In genomic region chr1:131246433-131247395, GRCm38 (mm10) we compare ENCODE assay signal across 8 mouse cellular contexts. TPM values are rescaled to one million over a fixed set of nuclear protein-coding genes. Genes with fewer than 3 reads are reported as not detected.
DNase-seq lines count a peak whose midpoint lies in the region; ATAC-seq and TF ChIP-seq lines count a peak whose summit lies in the region.

No protein-coding gene starts in this region.

- H3K27me3 ChIP-seq in G1E (ENCODE audit: insufficient read depth, low read length), result peaks cover 58% of the 10 kb centered on the region

- no peak overlapping the region for H3K4me3 ChIP-seq in G1E (ENCODE audit: low read depth, low read length)
- peak overlapping the region; percentile 1; the same call in 1 of the 2 replicates for H3K4me3 ChIP-seq in left cerebral cortex, adult 2 months

- no peak; the same call in 1 of the 2 replicates for TF ChIP-seq CTCF in G1E (IDR thresholded peaks at IDR 0.05; ENCODE audit: low read depth, low read length)
- TF ChIP-seq CTCF in left cerebral cortex, adult 2 months (IDR thresholded peaks at IDR 0.05), result peak; percentile 75

- peak overlapping the region; percentile 91 for H3K27ac ChIP-seq in left cerebral cortex, adult 2 months

- ATAC-seq in CD4-positive, CD25-positive, alpha-beta regulatory T cell, adult 4 months, result no peak
- no peak for ATAC-seq in G1E (ENCODE audit: extremely low read depth, insufficient number of reproducible peaks, low FRiP score, poor library complexity, severe bottlenecking)
- ATAC-seq in megakaryocyte progenitor cell, adult 5-6 weeks (replicated peaks; ENCODE audit: poor library complexity), result peak; percentile 48

- peaks cover 7% of the 10 kb centered on the region; the same call in 1 of the 2 replicates for H3K4me1 ChIP-seq in G1E (ENCODE audit: insufficient read depth, low read depth, low read length)

- peak; percentile 65 for DNase-seq in CD4-positive, CD25-positive, alpha-beta regulatory T cell, adult 2 months (ENCODE audit: low read depth, low spot score)
- peak; percentile 48 for DNase-seq in G1E (ENCODE audit: low spot score)
- peak; percentile 32 for DNase-seq in embryo, embryonic 11.5 days (ENCODE audit: low read depth, low spot score)
- DNase-seq in heart, postnatal 4 days, result peak; percentile 62
- DNase-seq in left cerebral cortex, adult 2 months (ENCODE audit: extremely low spot score in 1 of 2, low spot score in 2 of 2), result peak; percentile 50 to 52
- DNase-seq in thymus, postnatal 4 days, result peak; percentile 42

- H3K36me3 ChIP-seq in G1E (replicated peaks), result no peaks in the 10 kb centered on the region

- H3K9me3 ChIP-seq in G1E (replicated peaks), result peaks cover 13% of the 10 kb centered on the region

- intact Hi-C loops in left cerebral cortex, adult 2 months (cut with DNase I), result loop anchor here (1.0 kb wide), 2 partner anchors 65 to 130 kb away; no protein-coding TSS in a partner anchor

RNA-seq across cellular contexts. Expression of gene Rassf5, which starts 1.7 kb away (rescaled TPM):
- polyA plus RNA-seq in CD4-positive, CD25-positive, alpha-beta regulatory T cell, adult 4 months (2017; shearing (Covaris generic)), result 100 to 1,000 TPM; 330 to 423 TPM
- total RNA-seq in G1E (2014; fragmentation: Nextera tagmentation) (0.75 and 1.1 TPM in 2 replicates), G1E (2017) (3.1 and 3.5 TPM in 2 replicates)
- polyA plus RNA-seq in G1E (2012), result 0.43 and 0.51 TPM in 2 replicates
- total RNA-seq in heart, postnatal 4 days (2021), result 1 to 10 TPM; 4.4 to 4.5 TPM
- total RNA-seq in left cerebral cortex, adult 2 months (2021), result 10 to 100 TPM; 27.2 to 32.1 TPM
- 46.0 and 48.9 TPM in 2 replicates for total RNA-seq in megakaryocyte progenitor cell, adult 5-6 weeks (2015)
- total RNA-seq in megakaryocyte progenitor cell, adult 5-6 weeks (2017), result 45.1 and 47.6 TPM in 2 replicates

RNA-seq across cellular contexts. Expression of gene Ikbke, which starts 32.7 kb away (rescaled TPM):
- 100 to 1,000 TPM; 108 to 204 TPM for polyA plus RNA-seq in CD4-positive, CD25-positive, alpha-beta regulatory T cell, adult 4 months (2017; shearing (Covaris generic))
- total RNA-seq in G1E (2014; fragmentation: Nextera tagmentation) (0.60 and 1.7 TPM in 2 replicates), G1E (2017) (0.87 and 1.1 TPM in 2 replicates)
- polyA plus RNA-seq in G1E (2012), result 0.06 and 0.17 TPM in 2 replicates
- 1 to 10 TPM; 2.9 to 3.0 TPM for total RNA-seq in heart, postnatal 4 days (2021)
- 1 to 10 TPM; 1.4 to 2.7 TPM for total RNA-seq in left cerebral cortex, adult 2 months (2021)
- total RNA-seq in megakaryocyte progenitor cell, adult 5-6 weeks (2015), result 21.4 and 22.1 TPM in 2 replicates
- total RNA-seq in megakaryocyte progenitor cell, adult 5-6 weeks (2017), result 25.9 and 28.6 TPM in 2 replicates

Comparison
In these comparisons a context has a peak if more than half of its experiments do, and no peak if none do; other contexts are left out.
1. RNA of gene Rassf5, which starts 1.7 kb away (total RNA-seq): 45.1 to 48.9 TPM in megakaryocyte progenitor cell, adult 5-6 weeks and 27.2 to 32.1 TPM in left cerebral cortex, adult 2 months; 4.4 to 4.5 TPM in heart, postnatal 4 days and 0.75 to 3.5 TPM in G1E; every median in the first group is over 4 times any median in the second.
2. RNA of gene Ikbke, which starts 32.7 kb away (total RNA-seq): 21.4 to 28.6 TPM in megakaryocyte progenitor cell, adult 5-6 weeks; 2.9 to 3.0 TPM in heart, postnatal 4 days, 1.4 to 2.7 TPM in left cerebral cortex, adult 2 months and 0.60 to 1.7 TPM in G1E; every median in the first group is over 4 times any median in the second.
3. Peak in every context shown above with its lines, with median percentiles within 50 percentile points of each other: DNase-seq.